Mouse (Mus musculus) embryonic facial prominence, embryonic 12.5 days (tissue): ENCODE data around the gene Cfap99. TPM values are rescaled to one million over a fixed set of nuclear protein-coding genes. Genes with fewer than 3 reads are reported as not detected.
A peak's percentile ranks its signal among the peaks of the same experiment; 100 is the strongest.

Experiments used
- ATAC-seq: fragments of 200-750 bp; cut with Nextera tagmentation; 2 replicates; pipeline ENCODE4 v1.8.0; 2017; ENCODE audit not compliant: insufficient number of reproducible peaks, insufficient read depth, low FRiP score, low TSS enrichment
- H3K27ac ChIP-seq: fragments of 300-500 bp; sonication (generic); 2 replicates; pipeline ENCODE4 v1.5.1; 2016; ENCODE audit warnings: mild to moderate bottlenecking
- H3K27me3 ChIP-seq: fragments of 300-500 bp; sonication (generic); 2 replicates; pipeline ENCODE4 v1.6.1; 2016; ENCODE audit warnings: mild to moderate bottlenecking, moderate library complexity
- H3K36me3 ChIP-seq: fragments of 300-500 bp; sonication (generic); 2 replicates; pipeline ENCODE4 v1.6.1; 2016; ENCODE audit warnings: mild to moderate bottlenecking
- H3K4me1 ChIP-seq: fragments of 300-500 bp; sonication (generic); 2 replicates; pipeline ENCODE4 v1.6.1; 2016
- H3K4me2 ChIP-seq: fragments of 300-500 bp; sonication (generic); replicated peaks from 2 replicates; pipeline ENCODE4 v1.6.1; 2016; ENCODE audit warnings: mild to moderate bottlenecking, moderate library complexity
- H3K4me3 ChIP-seq: fragments of 300-500 bp; sonication (generic); 2 replicates; pipeline ENCODE4 v1.5.1; 2016; ENCODE audit warnings: mild to moderate bottlenecking
- H3K9ac ChIP-seq: fragments of 300-500 bp; sonication (generic); 2 replicates; pipeline ENCODE4 v1.6.1; 2016; ENCODE audit warnings: mild to moderate bottlenecking, moderate library complexity
- H3K9me3 ChIP-seq: fragments of 300-500 bp; sonication (generic); 2 replicates; pipeline ENCODE4 v1.6.1; 2016; ENCODE audit warnings: mild to moderate bottlenecking, moderate library complexity
- WGBS: fragments of 180-500 bp; shearing (Covaris S2); methylation state at CpG from one replicate; pipeline ENCODE4 v1.1.7; 2016; 5-methylcytosine and 5-hydroxymethylcytosine counted together
- polyA plus RNA-seq: library from polyadenylated mRNA; unstranded; fragments of >200 nt; fragmentation: Nextera tagmentation; extraction: Ambion mirVana; gene quantifications from 2 replicates; pipeline ENCODE4 v1.2.1, GENCODE M21; 2016

Gene Cfap99
- polyA plus RNA-seq, 1 experiment from 2014 or later = not detected

- Histone ChIP-seq H3K4me3 (no peak overlapping the region), H3K4me1 (no peaks in the 10 kb centered on the region), H3K27me3 (peaks cover 19% of the 10 kb centered on the region), H3K27ac (no peak overlapping the region), H3K9me3 (no peaks in the 10 kb centered on the region), H3K4me2 (no peak overlapping the region), H3K36me3 (no peaks in the 10 kb centered on the region), H3K9ac (no peak overlapping the region)
- WGBS = 79% methylated on average over 7 of the region's 7 CpGs
- no peak for ATAC-seq
Measured at GRCm38 (mm10) chr5:34280976-34281375, 7.4 kb upstream of the Cfap99 start.

GRCm38 (mm10) chr5:34283355-34283754 is 5.0 kb upstream of the Cfap99 start:
- Histone ChIP-seq H3K36me3 (no peaks in the 10 kb centered on the region), H3K4me2 (no peak overlapping the region), H3K27ac (no peak overlapping the region), H3K4me1 (peaks cover 16% of the 10 kb centered on the region), H3K4me3 (no peak overlapping the region), H3K27me3 (peaks cover 43% of the 10 kb centered on the region), H3K9ac (no peak overlapping the region), H3K9me3 (no peaks in the 10 kb centered on the region)
- WGBS = 88% methylated on average over 5 of the region's 5 CpGs
- ATAC-seq = no peak

- Histone ChIP-seq H3K27me3 (peaks cover 52% of the 10 kb centered on the region), H3K27ac (no peak overlapping the region), H3K9ac (no peak overlapping the region), H3K4me1 (peaks cover 19% of the 10 kb centered on the region), H3K36me3 (no peaks in the 10 kb centered on the region), H3K4me2 (no peak overlapping the region), H3K9me3 (no peaks in the 10 kb centered on the region), H3K4me3 (no peak overlapping the region)
- ATAC-seq = no peak
- 19% methylated on average over 3 of the region's 3 CpGs for WGBS
Measured at GRCm38 (mm10) chr5:34284156-34284750, 4.1 kb upstream of the Cfap99 start.

DNA sequence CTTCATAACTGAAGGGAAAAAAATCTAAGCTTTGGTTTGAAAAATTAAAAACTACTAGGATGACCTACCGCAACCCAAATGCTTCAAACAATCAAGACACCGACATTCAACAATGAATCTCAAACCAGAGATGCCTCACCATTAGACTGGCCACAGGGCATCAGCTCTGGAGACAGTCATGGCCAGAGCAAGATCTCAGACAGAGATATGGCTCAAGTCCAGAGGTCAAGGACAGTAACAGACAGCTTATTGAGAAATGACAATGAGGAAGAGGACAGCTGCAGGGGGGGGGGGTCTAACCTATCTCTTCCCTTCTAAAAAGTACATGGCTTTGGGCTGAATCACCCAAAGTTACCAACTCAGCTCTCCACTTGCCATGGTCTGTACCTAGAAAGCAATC is 3.1 kb upstream of the Cfap99 start:
- no peak overlapping the region for H3K27ac ChIP-seq
- H3K4me2 ChIP-seq = no peak overlapping the region
- peaks cover 62% of the 10 kb centered on the region for H3K27me3 ChIP-seq
- H3K9me3 ChIP-seq = no peaks in the 10 kb centered on the region
- 79% methylated on average over 2 of the region's 2 CpGs for WGBS
- H3K4me3 ChIP-seq = no peak overlapping the region
- H3K9ac ChIP-seq = no peak overlapping the region
- no peak for ATAC-seq
- no peaks in the 10 kb centered on the region for H3K36me3 ChIP-seq
- peaks cover 19% of the 10 kb centered on the region for H3K4me1 ChIP-seq

DNA sequence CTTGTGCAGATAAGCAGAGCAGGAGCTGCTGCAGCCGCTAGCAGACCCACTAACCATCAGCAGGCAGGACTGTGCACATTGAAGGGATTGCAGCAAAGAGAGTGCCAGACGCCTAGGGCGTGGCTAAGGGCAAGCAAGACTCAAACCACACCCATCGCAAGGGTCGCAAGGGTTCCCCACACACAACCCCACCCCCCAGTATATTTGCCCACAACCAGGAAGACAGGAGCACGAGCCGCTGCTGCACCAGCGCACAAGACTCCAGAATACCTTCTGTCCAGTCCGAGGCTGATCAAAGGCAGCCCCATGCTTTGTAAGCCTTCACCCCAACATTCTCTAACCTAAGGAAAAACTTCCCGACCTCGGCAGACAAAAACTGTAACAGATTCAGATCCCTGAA is 1.9 kb upstream of the Cfap99 start:
- H3K36me3 ChIP-seq = no peaks in the 10 kb centered on the region
- peak overlapping the region; percentile 70; the same call in 1 of the 2 replicates for H3K4me3 ChIP-seq
- peak overlapping the region; percentile 97; the same call in 1 of the 2 replicates for H3K4me2 ChIP-seq
- no peak for ATAC-seq
- WGBS = 4% methylated on average over 11 of the region's 11 CpGs
- peaks cover 69% of the 10 kb centered on the region for H3K27me3 ChIP-seq
- H3K9me3 ChIP-seq = no peaks in the 10 kb centered on the region
- H3K4me1 ChIP-seq = peaks cover 19% of the 10 kb centered on the region
- no peak overlapping the region for H3K9ac ChIP-seq
- no peak overlapping the region for H3K27ac ChIP-seq

GRCm38 (mm10) chr5:34287001-34287837 is 1.2 kb upstream of the Cfap99 start:
- Histone ChIP-seq H3K9ac (peak overlapping the region; percentile 60; the same call in 1 of the 2 replicates), H3K27me3 (peaks cover 69% of the 10 kb centered on the region), H3K36me3 (no peaks in the 10 kb centered on the region), H3K4me3 (peak overlapping the region; percentile 70), H3K27ac (no peak overlapping the region), H3K4me2 (peak overlapping the region; percentile 97), H3K4me1 (peaks cover 19% of the 10 kb centered on the region), H3K9me3 (no peaks in the 10 kb centered on the region)
- ATAC-seq = no peak
- WGBS = 1% methylated on average over 54 of the region's 54 CpGs

- H3K9ac ChIP-seq = peak overlapping the region; percentile 60
- H3K27me3 ChIP-seq = peaks cover 69% of the 10 kb centered on the region
- 1% methylated on average over 18 of the region's 18 CpGs for WGBS
- peaks cover 19% of the 10 kb centered on the region for H3K4me1 ChIP-seq
- no peaks in the 10 kb centered on the region for H3K9me3 ChIP-seq
- H3K36me3 ChIP-seq = no peaks in the 10 kb centered on the region
- no peak overlapping the region for H3K27ac ChIP-seq
- peak overlapping the region; percentile 70 for H3K4me3 ChIP-seq
- H3K4me2 ChIP-seq = peak overlapping the region; percentile 97
- ATAC-seq = no peak; the same call in 1 of the 2 replicates
Measured at GRCm38 (mm10) chr5:34287838-34288145, 608 bp upstream of the Cfap99 start.

DNA sequence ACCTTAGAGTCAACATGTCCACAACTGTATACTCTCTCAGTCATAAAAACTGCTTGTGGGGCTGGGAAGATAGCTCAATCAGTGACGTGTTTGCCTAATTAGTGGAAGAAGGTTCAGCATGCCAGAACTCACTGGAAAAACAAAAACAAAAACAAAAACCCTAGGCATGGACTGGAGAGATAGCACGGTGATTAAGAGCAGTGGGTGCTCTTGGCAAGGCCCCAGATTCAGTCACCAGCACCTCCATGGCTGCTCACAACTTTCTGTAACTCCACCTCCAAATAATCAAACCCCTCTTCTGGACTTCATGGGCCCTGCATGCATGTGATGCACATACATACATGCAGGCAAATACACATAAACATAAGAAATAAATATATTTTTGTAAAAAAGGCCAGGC is 886 bp downstream of the Cfap99 start:
- Histone ChIP-seq H3K4me2 (no peak overlapping the region), H3K4me3 (no peak overlapping the region), H3K27ac (no peak overlapping the region), H3K9ac (no peak overlapping the region), H3K9me3 (no peaks in the 10 kb centered on the region), H3K27me3 (peaks cover 65% of the 10 kb centered on the region), H3K4me1 (peaks cover 19% of the 10 kb centered on the region), H3K36me3 (no peaks in the 10 kb centered on the region)
- WGBS = 54% methylated on average over 2 of the region's 2 CpGs
- ATAC-seq = no peak

- Histone ChIP-seq H3K27me3 (peaks cover 26% of the 10 kb centered on the region), H3K27ac (no peak overlapping the region), H3K36me3 (no peaks in the 10 kb centered on the region), H3K9ac (no peak overlapping the region), H3K4me3 (no peak overlapping the region), H3K9me3 (no peaks in the 10 kb centered on the region), H3K4me1 (0 out of 2 replicates have a peak, but pooled peaks cover 3% of the 10 kb centered on the region), H3K4me2 (no peak overlapping the region)
- no peak for ATAC-seq
- WGBS = 77% methylated on average over 6 of the region's 6 CpGs
Measured at GRCm38 (mm10) chr5:34293363-34293762, 5.0 kb downstream of the Cfap99 start.

GRCm38 (mm10) chr5:34294696-34295095 is 6.3 kb downstream of the Cfap99 start:
- Histone ChIP-seq H3K9me3 (no peaks in the 10 kb centered on the region), H3K36me3 (no peaks in the 10 kb centered on the region), H3K27me3 (peaks cover 13% of the 10 kb centered on the region), H3K9ac (no peak overlapping the region), H3K4me3 (no peak overlapping the region), H3K27ac (no peak overlapping the region), H3K4me1 (no peaks in the 10 kb centered on the region), H3K4me2 (no peak overlapping the region)
- no peak for ATAC-seq
- 48% methylated on average over 2 of the region's 2 CpGs for WGBS

GRCm38 (mm10) chr5:34295141-34295540 is 6.7 kb downstream of the Cfap99 start:
- Histone ChIP-seq H3K4me1 (no peaks in the 10 kb centered on the region), H3K27ac (no peak overlapping the region), H3K4me2 (no peak overlapping the region), H3K9ac (no peak overlapping the region), H3K4me3 (no peak overlapping the region), H3K9me3 (no peaks in the 10 kb centered on the region), H3K36me3 (no peaks in the 10 kb centered on the region), H3K27me3 (peaks cover 8% of the 10 kb centered on the region; the same call in 1 of the 2 replicates)
- ATAC-seq = no peak
- WGBS = 100% methylated on average over 2 of the region's 2 CpGs

DNA sequence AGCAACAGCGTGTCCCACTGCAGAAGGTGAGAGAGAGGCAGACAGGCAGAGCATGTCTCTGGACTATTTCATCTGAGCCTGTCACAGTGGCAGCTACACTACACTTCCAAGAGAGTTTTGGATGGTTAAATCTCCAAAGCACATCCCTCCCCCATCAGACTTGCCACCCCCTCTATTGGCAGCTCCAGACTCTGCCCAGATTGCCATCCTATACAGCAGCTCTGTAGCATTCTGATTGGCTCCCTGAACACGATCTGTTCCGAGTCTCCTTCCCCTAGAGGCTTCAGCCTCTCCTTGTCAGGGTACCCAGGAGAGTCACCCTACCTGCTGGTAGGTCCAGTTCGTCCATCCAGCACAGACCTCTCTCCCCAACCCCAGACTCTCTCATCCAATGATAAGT is 9.7 kb downstream of the Cfap99 start:
- H3K27ac ChIP-seq = no peak overlapping the region
- no peaks in the 10 kb centered on the region for H3K27me3 ChIP-seq
- no peak overlapping the region for H3K4me3 ChIP-seq
- ATAC-seq = no peak
- H3K9ac ChIP-seq = no peak overlapping the region
- no peaks in the 10 kb centered on the region for H3K36me3 ChIP-seq
- no peak overlapping the region for H3K4me2 ChIP-seq
- WGBS = 48% methylated on average over 4 of the region's 4 CpGs
- H3K9me3 ChIP-seq = no peaks in the 10 kb centered on the region
- H3K4me1 ChIP-seq = no peaks in the 10 kb centered on the region
